Mouse (Mus musculus) limb, embryonic 14.5 days (tissue): Measurements from ENCODE around the gene Lpp. TPM values are rescaled to one million over a fixed set of nuclear protein-coding genes. Genes with fewer than 3 reads are reported as not detected.

Experiments used
- ATAC-seq: fragments of 200-750 bp; cut with Nextera tagmentation; 2 replicates; pipeline ENCODE4 v1.8.0; 2017; ENCODE audit warnings: low read depth, moderate number of reproducible peaks, moderate TSS enrichment; ENCODE audit not compliant: low FRiP score
- DNase-seq: peaks from one replicate; pipeline ENCODE4 v3.0.0-alpha.2; 2015; ENCODE audit warnings: low spot score
- H3K27ac ChIP-seq: fragments of 300-500 bp; sonication (generic); replicated peaks from 2 replicates; pipeline ENCODE4 v1.5.1; 2014; ENCODE audit warnings: low read depth, mild to moderate bottlenecking, low read length, moderate library complexity, mixed read lengths
- H3K27me3 ChIP-seq: fragments of 300-500 bp; sonication (generic); 2 replicates; pipeline ENCODE4 v1.6.1; 2014; ENCODE audit warnings: low read length, mixed read lengths; ENCODE audit not compliant: control insufficient read depth, insufficient read depth
- H3K36me3 ChIP-seq: fragments of 300-500 bp; sonication (generic); 2 replicates; pipeline ENCODE4 v1.6.1; 2014; ENCODE audit warnings: mild to moderate bottlenecking, low read length, moderate library complexity, mixed read lengths; ENCODE audit not compliant: control insufficient read depth, insufficient read depth
- H3K4me1 ChIP-seq: fragments of 300-500 bp; sonication (generic); 2 replicates; pipeline ENCODE4 v1.6.1; 2014; ENCODE audit warnings: antibody characterized with exemption, low read length, mixed read lengths; ENCODE audit not compliant: control insufficient read depth, insufficient read depth
- H3K4me2 ChIP-seq: fragments of 300-500 bp; sonication (generic); replicated peaks from 2 replicates; pipeline ENCODE4 v1.6.1; 2014; ENCODE audit warnings: low read depth, mild to moderate bottlenecking, low read length, moderate library complexity; ENCODE audit not compliant: severe bottlenecking
- H3K4me3 ChIP-seq: fragments of 300-500 bp; sonication (generic); replicated peaks from 2 replicates; pipeline ENCODE4 v1.5.1; 2014; ENCODE audit warnings: low read length
- H3K9ac ChIP-seq: fragments of 300-500 bp; sonication (generic); 2 replicates; pipeline ENCODE4 v1.6.1; 2014; ENCODE audit warnings: mild to moderate bottlenecking, low read depth, low read length, moderate library complexity; ENCODE audit not compliant: severe bottlenecking
- H3K9me3 ChIP-seq: fragments of 300-500 bp; sonication (generic); 2 replicates; pipeline ENCODE4 v1.6.1; 2016; ENCODE audit warnings: low read length; ENCODE audit not compliant: control insufficient read depth
- POLR2A ChIP-seq: fragments of 200-500 bp; IDR thresholded peaks from 2 replicates; pipeline ENCODE4 v1.8.0; 2012; ENCODE audit warnings: inconsistent platforms, mild to moderate bottlenecking, moderate library complexity, borderline replicate concordance; ENCODE audit not compliant: insufficient read depth, insufficient read length; ENCODE audit errors: extremely low read depth
- WGBS: fragments of 180-500 bp; shearing (Covaris S2); extraction: QIAGEN DNeasy Blood & Tissue Kit; methylation state at CpG from one replicate; pipeline ENCODE4 v1.1.7; 2014; 5-methylcytosine and 5-hydroxymethylcytosine counted together
- polyA plus RNA-seq, 2 experiments: library from polyadenylated mRNA; depleted of rRNA in 1 of 2; stranded (reverse) in 1 of 2; unstranded in 1 of 2; fragments of >200 nt; fragmentation: Nextera tagmentation in 1 of 2; extraction: Ambion mirVana in 1 of 2; gene quantifications; 2 replicates each; pipeline versions ENCODE4 v1.2.1 to v1.2.3; 2012 to 2014

The Lpp gene
- polyA plus RNA-seq, 2 experiments, result 15.1 to 46.7 TPM

GRCm38 (mm10) chr16:24930070-24930469 lies 536.8 kb downstream of the Lpp start:
- ATAC-seq, result no peak
- Histone ChIP-seq H3K4me1 (peaks cover 4% of the 10 kb centered on the region; the same call in 1 of the 2 replicates), H3K9ac (no peak overlapping the region), H3K27me3 (no peaks in the 10 kb centered on the region), H3K4me3 (no peak overlapping the region), H3K9me3 (no peaks in the 10 kb centered on the region), H3K36me3 (no peaks in the 10 kb centered on the region), H3K27ac (no peak overlapping the region), H3K4me2 (no peak overlapping the region)
- TF ChIP-seq POLR2A, result no peak
- DNase-seq, result no peak

DNA sequence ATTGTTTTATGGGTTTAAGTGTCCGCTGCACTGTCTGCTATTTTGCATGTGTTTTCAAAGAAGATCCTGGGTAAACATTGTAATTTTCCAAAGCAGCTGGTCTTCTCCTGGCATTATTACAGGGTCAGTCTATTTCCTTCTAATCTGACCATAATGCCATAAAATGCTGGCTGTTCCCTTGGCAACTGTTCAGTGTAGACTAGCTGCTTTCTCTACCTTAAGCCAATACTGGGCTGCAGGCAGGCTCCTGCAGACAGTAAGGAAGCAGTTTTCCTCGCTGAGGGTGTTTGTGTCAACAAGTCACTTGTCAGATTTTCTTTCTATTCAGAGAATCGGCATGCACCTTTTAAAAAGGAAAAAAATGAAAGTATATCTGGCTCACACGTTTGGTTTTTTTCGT lies 537.3 kb downstream of the Lpp start:
- peaks cover 4% of the 10 kb centered on the region; the same call in 1 of the 2 replicates for H3K4me1 ChIP-seq
- no peak for ATAC-seq
- no peak for DNase-seq

GRCm38 (mm10) chr16:24932816-24933215 lies 539.5 kb downstream of the Lpp start:
- no peak overlapping the region for H3K4me3 ChIP-seq
- no peaks in the 10 kb centered on the region for H3K27me3 ChIP-seq
- no peaks in the 10 kb centered on the region for H3K9me3 ChIP-seq
- peaks cover 4% of the 10 kb centered on the region; the same call in 1 of the 2 replicates for H3K4me1 ChIP-seq
- no peak overlapping the region for H3K27ac ChIP-seq
- no peak for ATAC-seq
- 64% methylated on average over 3 of the region's 3 CpGs for WGBS
- H3K36me3 ChIP-seq, result no peaks in the 10 kb centered on the region
- no peak overlapping the region for H3K9ac ChIP-seq
- no peak for DNase-seq
- no peak for TF ChIP-seq POLR2A
- no peak overlapping the region for H3K4me2 ChIP-seq

More for the DNA sequence above, 537.3 kb downstream of the Lpp start:
- H3K27ac ChIP-seq, result no peak overlapping the region
- H3K27me3 ChIP-seq, result no peaks in the 10 kb centered on the region
- TF ChIP-seq POLR2A, result no peak
- no peak overlapping the region for H3K4me2 ChIP-seq
- 72% methylated on average over 5 of the region's 5 CpGs for WGBS
- no peaks in the 10 kb centered on the region for H3K9me3 ChIP-seq
- H3K4me3 ChIP-seq, result no peak overlapping the region
- H3K36me3 ChIP-seq, result no peaks in the 10 kb centered on the region
- no peak overlapping the region for H3K9ac ChIP-seq

DNA sequence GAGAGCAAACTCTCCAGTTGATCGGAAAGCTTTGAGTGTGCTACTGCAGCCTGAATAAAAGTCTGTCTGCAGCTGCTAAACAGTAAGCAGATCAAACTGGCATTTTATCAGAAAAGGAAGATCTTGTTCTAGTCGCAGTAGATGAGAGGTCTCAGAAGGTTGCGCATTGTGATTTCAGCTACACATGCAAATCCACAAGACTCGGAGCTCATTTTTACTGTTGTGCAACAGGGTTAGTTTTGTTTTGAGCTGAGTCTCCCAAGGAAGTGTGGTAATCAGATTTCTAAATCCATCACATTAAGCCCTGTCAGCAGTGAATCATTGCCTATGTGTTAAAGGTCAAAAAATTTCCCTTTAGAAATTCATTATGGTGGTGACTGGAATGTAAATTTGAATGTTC lies 540.4 kb downstream of the Lpp start:
- ATAC-seq, result no peak
- Histone ChIP-seq H3K9ac (no peak overlapping the region), H3K9me3 (no peaks in the 10 kb centered on the region), H3K4me1 (peaks cover 4% of the 10 kb centered on the region; the same call in 1 of the 2 replicates), H3K4me2 (no peak overlapping the region), H3K27ac (no peak overlapping the region), H3K27me3 (no peaks in the 10 kb centered on the region), H3K36me3 (no peaks in the 10 kb centered on the region), H3K4me3 (no peak overlapping the region)
- no peak for DNase-seq
- WGBS, result 90% methylated on average over 4 of the region's 4 CpGs
- no peak for TF ChIP-seq POLR2A

- no peak overlapping the region for H3K9ac ChIP-seq
- H3K4me1 ChIP-seq, result peaks cover 8% of the 10 kb centered on the region
- H3K36me3 ChIP-seq, result no peaks in the 10 kb centered on the region
- no peak overlapping the region for H3K4me3 ChIP-seq
- H3K27ac ChIP-seq, result no peak overlapping the region
- no peaks in the 10 kb centered on the region for H3K9me3 ChIP-seq
- no peaks in the 10 kb centered on the region for H3K27me3 ChIP-seq
- WGBS, result 81% methylated on average over 9 of the region's 9 CpGs
- no peak for TF ChIP-seq POLR2A
- no peak overlapping the region for H3K4me2 ChIP-seq
- no peak for ATAC-seq
- no peak for DNase-seq
These were observed 548.2 kb downstream of the Lpp start for GRCm38 (mm10) chr16:24941306-24942160.
